Mouse (Mus musculus) heart, adult 18-20 months (tissue): Measurements from ENCODE around the gene Clic5. TPM values are rescaled to one million over a fixed set of nuclear protein-coding genes. Genes with fewer than 3 reads are reported as not detected.

ENCODE experiments used
- DNase-seq, 2 experiments: peaks; one replicate each; pipeline ENCODE4 v3.0.0; 2021 to 2022; ENCODE audit warnings: mixed read lengths in 1 of 2
- total RNA-seq, 2 experiments: library from RNA; stranded (reverse); gene quantifications; 2 replicates each; pipeline ENCODE4 v1.2.3; 2021

The Clic5 gene
- total RNA-seq, 2 experiments from 2014 or later = 141 to 144 TPM

GRCm38 (mm10) chr17:44192981-44193380 is 4.6 kb downstream of the Clic5 start:
- peak; percentile 62 to 82 for DNase-seq

GRCm38 (mm10) chr17:44199158-44199557 is 10.8 kb downstream of the Clic5 start:
- DNase-seq = no peak

- peak in 1 of 2 experiments; percentile 52 for DNase-seq
These were observed 14.6 kb downstream of the Clic5 start for GRCm38 (mm10) chr17:44202952-44203351.

DNA sequence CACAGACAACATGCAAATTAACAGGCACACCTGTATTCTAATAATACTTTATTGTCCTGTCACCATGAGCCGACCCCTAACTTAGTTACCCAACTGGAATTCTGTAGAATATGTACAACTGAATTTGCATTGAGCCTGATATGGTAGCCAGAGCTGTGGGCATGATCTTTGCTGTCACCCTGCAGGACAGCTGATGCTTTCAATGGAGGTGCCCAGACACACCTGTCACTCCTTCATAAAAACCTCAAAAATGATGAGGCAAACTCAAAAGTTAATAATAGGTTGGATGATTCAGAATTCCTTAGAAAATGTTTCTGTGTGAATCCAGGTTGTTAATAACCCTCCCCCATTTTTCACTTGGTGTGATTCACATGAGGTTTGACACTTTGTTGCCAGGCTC is 16.4 kb downstream of the Clic5 start:
- DNase-seq = no peak

DNA sequence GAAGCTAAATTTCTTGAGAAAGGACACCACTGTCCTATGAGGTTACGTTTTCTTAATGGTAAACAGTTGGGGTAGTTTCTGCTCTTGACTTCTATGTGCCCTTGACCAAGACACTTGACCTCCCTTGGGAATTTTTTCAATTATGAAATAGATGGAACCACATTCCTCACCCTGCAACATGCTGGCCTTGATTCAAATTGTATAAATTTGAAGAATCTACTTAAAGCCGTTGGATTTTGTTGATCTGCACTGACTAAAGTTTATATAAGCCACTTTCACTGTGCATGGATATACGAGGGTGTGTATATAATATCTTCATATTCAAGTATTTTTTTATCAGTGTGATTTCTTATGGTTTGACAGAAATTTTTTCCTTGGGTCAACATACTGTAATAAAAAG is 17.2 kb downstream of the Clic5 start:
- no peak for DNase-seq

- no peak for DNase-seq
These were observed 20.5 kb downstream of the Clic5 start for GRCm38 (mm10) chr17:44208900-44209299.

DNA sequence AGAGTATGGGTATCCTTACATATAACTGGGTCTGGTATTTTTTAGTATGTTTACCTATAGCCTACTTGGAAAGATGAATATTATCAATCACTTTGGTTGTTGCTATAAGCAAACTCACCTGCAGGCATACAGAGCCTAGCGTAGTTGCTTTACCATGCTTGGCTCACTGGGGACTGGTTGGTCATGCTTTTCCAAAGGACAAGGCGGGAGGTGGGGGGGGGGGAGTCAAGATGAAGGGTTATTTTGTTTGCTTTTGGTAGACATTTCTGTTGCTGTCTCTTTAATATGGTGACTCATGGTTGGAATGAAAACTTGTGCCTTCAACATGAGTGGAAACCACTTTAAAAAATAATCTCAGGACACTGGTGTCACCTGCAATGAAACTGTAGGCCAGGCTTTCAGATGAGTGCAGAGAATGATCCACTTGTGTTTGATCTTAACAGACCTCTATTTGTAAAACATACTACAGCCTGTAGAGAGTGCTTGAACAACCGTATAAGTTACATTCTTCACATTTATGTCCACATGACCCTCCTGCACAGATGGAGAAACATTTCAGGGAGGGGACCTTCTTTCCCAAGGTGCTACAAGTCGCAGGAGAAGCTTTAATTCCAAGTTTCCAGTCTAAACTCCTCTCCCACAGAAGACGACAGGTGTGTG is 24.7 kb downstream of the Clic5 start:
- no peak for DNase-seq

- peak in 1 of 2 experiments; percentile 57 for DNase-seq
These were observed 26.9 kb downstream of the Clic5 start for GRCm38 (mm10) chr17:44215196-44215799.

GRCm38 (mm10) chr17:44217185-44217584 is 28.8 kb downstream of the Clic5 start:
- DNase-seq = no peak

DNA sequence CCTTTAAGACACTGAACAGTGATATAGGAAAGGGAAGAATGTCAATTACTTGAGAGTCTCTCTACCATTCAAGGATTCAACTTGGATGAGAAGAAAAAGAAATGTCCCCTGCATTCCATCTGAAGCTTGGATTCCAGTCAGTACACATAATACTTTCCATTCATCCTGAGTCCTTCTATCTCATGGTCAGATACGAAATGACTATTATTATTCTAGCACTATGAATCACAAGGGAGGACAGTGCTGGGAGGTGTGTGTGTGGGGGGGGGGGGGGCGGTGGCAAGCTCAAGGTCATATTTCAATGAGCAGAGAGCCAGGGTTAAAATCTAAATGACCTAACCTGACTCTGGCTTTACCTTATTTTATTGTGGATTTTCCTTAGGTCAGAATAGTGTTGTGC is 31.6 kb downstream of the Clic5 start:
- DNase-seq = no peak

DNA sequence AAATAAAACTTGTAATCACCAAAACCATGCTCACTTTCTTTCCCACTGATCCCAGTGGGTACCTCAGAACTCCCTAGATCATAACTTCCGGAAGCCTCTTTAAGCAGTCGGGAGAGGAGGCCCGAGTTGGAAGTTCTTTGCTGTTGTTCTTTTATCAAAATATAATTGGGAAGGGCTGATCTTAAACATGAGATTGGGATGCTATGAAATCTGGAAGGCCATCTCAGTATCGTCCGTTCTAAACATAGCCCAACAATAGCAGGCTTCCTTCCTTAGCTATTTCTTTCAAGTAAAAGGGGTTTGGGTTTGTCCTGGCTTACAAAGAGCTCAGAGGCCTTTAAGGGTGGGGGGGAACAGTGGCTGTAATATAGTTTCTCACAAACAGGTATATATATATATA is 40.0 kb downstream of the Clic5 start:
- DNase-seq = peak in 1 of 2 experiments; percentile 28

DNA sequence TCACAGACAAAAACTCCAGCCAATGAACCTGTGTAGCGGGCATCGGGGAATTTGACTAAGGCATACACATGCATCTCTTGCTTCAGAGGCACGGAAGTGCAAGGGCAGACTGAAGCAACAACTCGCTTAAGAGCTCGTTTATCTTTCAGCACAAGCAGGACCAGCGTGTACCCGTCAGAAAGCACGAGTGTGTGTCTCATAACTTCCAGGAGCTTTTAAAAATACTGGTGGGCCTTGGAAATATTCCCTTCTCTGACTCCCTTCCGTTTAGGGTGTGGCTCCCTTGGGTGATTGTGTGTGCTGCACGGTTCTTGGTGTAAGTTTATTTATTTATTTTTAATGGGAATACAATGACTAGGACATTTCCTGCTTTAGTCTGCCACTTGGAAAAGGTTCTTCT is 41.7 kb downstream of the Clic5 start:
- DNase-seq = peak; percentile 76 to 89

DNA sequence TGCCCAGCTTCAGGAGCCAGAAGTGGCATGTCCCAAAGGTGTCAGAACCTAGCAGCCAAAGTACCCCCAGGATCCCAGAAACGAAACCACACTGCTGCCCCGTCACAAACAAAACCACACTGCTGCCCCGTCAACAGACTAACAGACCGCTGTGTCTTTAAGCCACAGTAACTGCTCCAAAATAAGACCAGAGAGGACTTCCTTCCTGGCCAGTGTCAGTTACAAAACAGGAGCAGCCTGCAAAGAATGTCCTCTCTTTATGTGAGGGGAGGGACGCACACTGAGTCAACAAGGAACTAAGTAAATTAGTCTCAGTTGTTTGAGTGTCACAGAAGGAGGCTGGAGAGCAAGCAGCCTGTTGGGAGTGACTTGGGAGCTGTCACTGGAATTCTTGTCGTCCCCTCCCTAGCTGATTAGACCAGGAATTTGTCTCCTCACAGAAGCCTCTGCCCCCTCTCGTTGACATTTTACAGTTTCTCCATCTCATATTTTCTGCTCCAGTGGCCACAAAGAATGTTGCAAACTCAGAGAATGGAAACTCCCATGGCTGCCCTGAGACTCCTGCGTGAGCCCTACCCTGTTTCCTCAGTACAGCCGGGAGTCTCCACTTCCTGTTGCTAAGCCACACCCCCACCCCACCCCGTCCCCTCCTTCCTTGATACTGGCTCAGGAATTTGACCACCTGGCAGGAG is 50.8 kb downstream of the Clic5 start:
- peak; percentile 63 to 77 for DNase-seq

GRCm38 (mm10) chr17:44240742-44241141 is 52.4 kb downstream of the Clic5 start:
- DNase-seq = no peak

- no peak for DNase-seq
These were observed 55.7 kb downstream of the Clic5 start for GRCm38 (mm10) chr17:44244096-44244495.

GRCm38 (mm10) chr17:44244625-44245024 is 56.2 kb downstream of the Clic5 start:
- no peak for DNase-seq

- DNase-seq = no peak
These were observed 57.8 kb downstream of the Clic5 start for GRCm38 (mm10) chr17:44246153-44246700.

DNA sequence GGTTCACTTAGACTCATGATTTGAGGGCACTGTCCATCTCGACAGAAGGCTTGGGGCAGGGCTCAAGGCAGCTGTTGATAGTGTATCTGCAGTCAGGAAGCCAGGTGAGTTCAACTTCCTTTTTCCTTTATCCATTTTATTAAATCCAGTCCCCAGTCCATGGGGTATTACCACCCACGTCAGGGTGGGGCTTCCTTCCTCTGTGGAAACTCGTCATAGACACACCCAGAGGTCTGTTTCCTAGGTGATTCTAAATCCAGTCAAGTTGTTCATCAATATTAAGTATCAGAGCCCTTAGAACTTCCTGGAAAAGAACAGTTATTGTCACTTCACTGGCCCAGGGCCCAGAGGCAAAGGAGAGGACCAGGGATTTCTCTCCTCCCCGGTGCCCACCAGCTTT is 61.2 kb downstream of the Clic5 start:
- peak; percentile 20 to 59 for DNase-seq

GRCm38 (mm10) chr17:44252653-44253052 is 64.3 kb downstream of the Clic5 start:
- DNase-seq = no peak

GRCm38 (mm10) chr17:44254698-44255097 is 66.3 kb downstream of the Clic5 start:
- DNase-seq = peak in 1 of 2 experiments; percentile 33

DNA sequence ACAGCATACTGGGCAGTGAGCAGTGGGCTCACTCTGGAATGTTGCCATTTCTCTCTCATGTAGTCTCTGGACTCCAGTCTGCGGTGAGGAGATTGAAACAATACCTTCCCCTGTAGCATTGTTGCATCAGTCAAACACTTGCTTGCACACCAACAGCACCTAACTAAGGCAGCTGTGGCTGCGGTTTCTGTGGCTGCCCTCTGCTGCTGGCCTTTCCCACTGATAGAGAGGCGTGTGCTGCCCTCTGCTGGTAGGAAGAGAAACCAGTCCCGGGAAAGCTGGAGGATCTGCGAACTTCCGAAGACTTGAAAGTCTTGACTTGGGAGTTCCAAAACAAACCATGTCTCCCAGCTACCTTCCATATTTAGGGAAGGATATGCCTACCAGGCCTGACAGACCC is 68.2 kb downstream of the Clic5 start:
- peak; percentile 81 to 89 for DNase-seq

GRCm38 (mm10) chr17:44259245-44259644 is 70.9 kb downstream of the Clic5 start:
- no peak for DNase-seq

DNA sequence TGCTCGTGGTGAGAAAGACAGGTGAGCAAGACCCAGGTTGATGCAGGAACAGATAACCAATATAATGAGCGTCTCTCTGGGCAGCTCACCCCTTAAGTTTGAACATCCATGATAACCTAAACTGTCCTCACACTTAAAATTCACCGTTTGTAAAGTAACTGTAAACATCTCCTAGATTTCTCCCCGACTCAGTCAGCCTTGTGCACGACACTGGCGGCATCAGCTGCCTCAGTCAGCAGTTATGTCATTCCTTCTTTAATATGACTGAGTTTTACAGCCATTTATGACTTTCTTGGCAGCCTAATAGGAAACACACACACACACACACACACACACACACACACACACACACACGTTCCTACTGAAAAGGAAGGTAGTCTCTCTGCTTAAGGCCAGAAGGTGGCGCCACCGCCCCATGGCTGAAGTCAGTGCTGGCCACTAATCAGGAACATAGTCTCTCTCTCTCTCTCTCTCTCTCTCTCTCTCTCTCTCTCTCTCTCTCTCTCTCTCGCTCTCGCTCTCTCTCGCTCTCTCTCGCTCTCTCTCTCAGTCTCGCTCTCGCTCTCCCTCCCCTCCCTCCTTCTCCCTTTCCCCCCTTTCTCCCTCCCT is 73.3 kb downstream of the Clic5 start:
- peak; percentile 35 to 63 for DNase-seq
